Mouse (Mus musculus) monocyte, adult 5-6 weeks (primary cell): Measurements from ENCODE around the gene Cat. TPM values are rescaled to one million over a fixed set of nuclear protein-coding genes. Genes with fewer than 3 reads are reported as not detected.

ENCODE experiments used
- ATAC-seq: fragments of 153-309, 156-312 bp; replicated peaks from 2 replicates; pipeline ENCODE4 v1.8.0; 2017; ENCODE audit warnings: mild to moderate bottlenecking; ENCODE audit not compliant: low TSS enrichment, insufficient number of reproducible peaks, severe bottlenecking, poor library complexity, low FRiP score
- total RNA-seq: library from RNA; stranded (forward); fragments of 200-1000, 200-491, 200-594 nt; gene quantifications from 3 replicates; pipeline ENCODE4 v1.2.3, GENCODE M21; 2017

Cat gene
- total RNA-seq, 1 experiment from 2014 or later: 82.4 TPM

- no peak for ATAC-seq
Measured at GRCm38 (mm10) chr2:103449813-103450212, 35.1 kb downstream of the Cat start.

- no peak for ATAC-seq
Measured at GRCm38 (mm10) chr2:103448947-103449560, 35.9 kb downstream of the Cat start.

- no peak for ATAC-seq
Measured at GRCm38 (mm10) chr2:103446326-103446725, 38.6 kb downstream of the Cat start.

- ATAC-seq: no peak
Measured at GRCm38 (mm10) chr2:103445776-103446175, 39.2 kb downstream of the Cat start.

- no peak for ATAC-seq
Measured at GRCm38 (mm10) chr2:103439710-103440109, 45.2 kb downstream of the Cat start.

- no peak for ATAC-seq
Measured at GRCm38 (mm10) chr2:103439071-103439622, 45.8 kb downstream of the Cat start.

GRCm38 (mm10) chr2:103436534-103436933 lies 48.4 kb downstream of the Cat start:
- no peak for ATAC-seq

DNA sequence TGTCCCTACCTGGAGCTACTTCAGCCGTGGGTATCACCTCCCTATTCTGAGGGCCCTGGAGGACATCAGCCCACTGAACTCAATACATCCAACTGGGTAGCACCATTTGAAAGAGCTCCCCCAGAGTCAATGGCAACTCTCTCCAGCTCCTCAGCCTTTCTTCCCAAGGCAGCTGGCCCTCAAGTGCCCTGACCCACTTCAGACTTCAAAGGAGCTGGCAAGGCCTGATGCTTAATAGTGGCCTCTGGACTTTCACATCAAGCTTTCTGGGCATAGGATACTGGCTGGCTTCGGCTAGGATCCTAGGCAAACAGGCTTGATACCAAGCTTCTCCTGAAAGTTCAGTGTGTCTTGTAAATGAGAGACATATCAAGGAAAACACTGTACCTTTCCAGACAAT lies 49.9 kb downstream of the Cat start:
- ATAC-seq: no peak

- ATAC-seq: no peak
Measured at GRCm38 (mm10) chr2:103432695-103433275, 52.2 kb downstream of the Cat start.

- no peak for ATAC-seq
Measured at GRCm38 (mm10) chr2:103430712-103431111, 54.2 kb downstream of the Cat start.

DNA sequence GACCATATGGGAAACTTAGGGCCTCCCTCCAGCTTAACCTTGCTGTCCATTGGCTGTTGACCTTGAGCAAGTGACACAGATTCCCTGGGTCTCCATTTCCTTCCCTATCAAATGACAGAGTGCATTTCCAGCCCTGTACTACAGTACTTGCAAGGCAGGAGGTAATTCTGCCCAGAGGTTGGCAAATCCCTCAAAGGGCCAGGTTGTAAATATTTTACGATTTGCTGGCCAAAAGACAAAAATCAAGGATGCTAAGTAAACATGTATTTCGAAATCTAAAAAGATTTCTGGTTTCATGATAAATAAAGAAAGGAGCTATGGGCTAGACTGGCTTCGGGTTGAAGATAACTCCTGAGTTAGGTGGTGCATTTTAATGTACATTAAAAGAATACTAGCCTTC lies 56.6 kb downstream of the Cat start:
- no peak for ATAC-seq

DNA sequence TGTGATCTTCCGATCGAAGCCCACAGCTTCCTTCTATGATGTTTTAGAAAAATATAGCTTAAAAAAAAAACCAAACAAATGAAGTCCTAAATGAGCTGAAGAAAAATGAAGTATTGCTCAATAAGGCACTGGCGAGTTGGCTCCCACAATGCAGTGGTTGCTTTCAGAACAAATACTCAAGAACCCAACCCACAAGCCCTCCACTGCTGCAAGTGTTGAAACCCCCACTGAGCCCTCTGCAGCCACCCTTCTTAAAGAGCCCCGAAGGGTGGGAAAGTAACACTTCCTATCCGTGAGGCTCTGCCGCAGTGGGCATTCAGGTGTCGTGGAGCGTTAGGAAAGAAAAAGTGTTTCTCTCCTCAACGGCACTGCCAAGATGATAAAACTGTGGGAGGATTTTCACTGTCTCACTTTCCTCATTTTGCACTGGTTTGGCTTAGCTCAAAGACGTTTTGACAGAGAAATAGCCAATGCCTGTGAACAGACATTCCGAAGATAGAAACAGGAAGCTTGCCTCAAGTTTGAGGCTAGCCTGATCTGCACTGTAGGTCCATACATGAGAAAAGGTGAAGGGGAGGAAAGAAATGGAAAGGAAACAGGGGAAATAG lies 59.4 kb downstream of the Cat start:
- ATAC-seq: no peak

DNA sequence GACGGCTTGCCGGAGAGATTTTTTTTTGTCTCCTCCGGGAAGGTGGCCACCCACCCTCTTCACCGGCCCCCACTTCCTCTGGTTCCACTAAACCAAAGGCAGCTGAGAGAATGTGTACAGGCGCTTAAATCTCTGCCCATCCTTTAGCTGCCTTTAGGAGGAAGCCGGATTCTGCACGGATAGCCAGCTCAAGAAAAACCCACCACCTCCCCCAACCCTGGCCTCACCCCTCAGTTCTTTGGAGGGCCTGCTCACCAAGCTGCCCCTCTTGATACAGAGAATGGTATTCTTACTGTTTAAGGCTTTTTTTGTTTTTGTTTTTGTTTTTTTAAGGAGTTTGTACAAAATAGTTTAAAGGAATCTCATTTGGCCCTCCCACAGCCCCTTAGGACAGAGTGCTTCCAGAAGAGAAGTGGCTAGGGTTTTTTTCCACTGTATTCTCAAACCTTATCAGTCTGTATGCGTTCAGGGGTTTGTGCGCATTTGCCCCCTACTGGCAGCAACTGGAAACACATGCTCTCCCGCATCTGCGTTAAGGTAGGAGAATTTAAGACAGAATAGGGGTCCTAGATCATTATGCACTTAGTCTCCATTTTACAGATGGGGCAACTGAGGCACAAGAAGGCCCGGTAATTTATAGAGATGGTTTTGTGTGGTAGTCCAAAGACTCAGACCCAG lies 60.5 kb downstream of the Cat start:
- ATAC-seq: no peak

GRCm38 (mm10) chr2:103423884-103424283 lies 61.1 kb downstream of the Cat start:
- ATAC-seq: no peak

DNA sequence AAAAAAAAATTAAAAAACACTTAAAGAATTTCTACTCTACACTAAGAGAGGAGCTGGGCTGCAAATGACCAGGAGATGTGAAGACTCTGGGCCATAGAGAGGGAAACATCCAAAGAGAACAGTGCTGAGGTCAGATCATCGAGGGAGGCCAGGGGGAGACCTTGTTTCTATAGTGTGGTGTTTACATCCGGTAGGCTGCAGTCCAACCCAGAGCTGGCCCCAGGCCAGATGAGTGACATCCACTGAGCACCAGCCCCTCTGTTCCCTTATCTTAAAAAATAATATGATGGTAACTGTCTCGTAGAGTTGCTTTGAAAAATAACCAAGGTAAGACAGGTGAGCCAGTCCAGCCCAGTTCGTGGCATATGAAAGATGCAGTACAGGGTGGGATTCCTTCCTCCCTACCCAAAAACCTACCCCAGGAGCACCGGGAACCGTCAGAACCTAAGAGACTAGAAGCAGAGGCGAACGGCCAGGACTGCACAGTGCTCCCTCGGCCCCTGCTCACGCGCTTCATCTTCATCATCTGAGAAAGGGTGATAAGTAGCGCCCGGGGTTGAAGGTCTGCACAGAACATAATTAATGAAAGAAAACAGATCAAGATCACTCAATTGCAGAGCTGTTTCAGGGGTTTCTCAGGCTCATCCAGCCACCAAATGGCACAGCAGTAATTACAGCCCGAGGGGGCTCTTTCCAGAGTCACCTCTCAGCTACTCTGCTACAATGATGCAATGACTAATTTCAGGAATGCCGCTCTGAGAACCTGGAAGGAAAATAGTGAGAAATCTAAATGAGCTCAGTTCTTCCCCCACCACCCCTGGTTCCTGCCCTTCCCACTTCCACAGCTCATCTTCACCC lies 64.1 kb downstream of the Cat start:
- ATAC-seq: no peak

GRCm38 (mm10) chr2:103415774-103416173 lies 69.2 kb downstream of the Cat start:
- no peak for ATAC-seq

- no peak for ATAC-seq
Measured at GRCm38 (mm10) chr2:103413381-103413780, 71.6 kb downstream of the Cat start.

DNA sequence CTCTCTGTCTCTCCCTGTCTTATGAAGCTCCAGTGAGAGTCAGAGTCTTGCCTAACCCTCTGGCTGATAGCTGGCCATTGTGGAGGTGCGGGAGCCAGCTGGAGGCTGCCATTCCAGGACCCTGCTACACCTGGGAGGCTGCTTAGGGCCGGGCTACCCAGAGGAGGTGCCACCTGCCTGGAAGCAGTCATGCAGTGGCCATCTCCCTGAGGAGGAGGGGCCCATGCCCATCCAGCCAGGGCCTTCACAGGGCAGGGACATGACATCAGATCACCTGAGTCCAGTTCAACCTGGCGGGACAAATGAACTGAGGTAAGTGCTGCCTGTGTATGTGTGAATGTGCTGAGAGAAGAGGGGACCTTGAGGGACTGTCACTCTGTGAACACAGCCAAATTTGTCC lies 73.1 kb downstream of the Cat start:
- ATAC-seq: no peak

GRCm38 (mm10) chr2:103411348-103411747 lies 73.6 kb downstream of the Cat start, which contains the start of gene Elf5:
Gene Elf5 (plus strand): TSS chr2:103411688.
- no peak for ATAC-seq
